Mouse (Mus musculus): Measurements from ENCODE around the gene Sfrp4. TPM values are rescaled to one million over a fixed set of nuclear protein-coding genes. Genes with fewer than 3 reads are reported as not detected.

The Sfrp4 gene
- polyA plus RNA-seq, 1 experiment = 0.70 TPM

GRCm38 (mm10) chr13:19652405-19652804 lies 29.5 kb downstream of the Sfrp4 start:
- Histone ChIP-seq H3K36me3 (ENCODE audit: control insufficient read depth, insufficient read depth) (no peaks in the 10 kb centered on the region), H3K27me3 (ENCODE audit: control insufficient read depth, insufficient read depth, insufficient read length) (no peaks in the 10 kb centered on the region), H3K79me3 (ENCODE audit: low read depth) (no peaks in the 10 kb centered on the region), H3K79me2 (ENCODE audit: control insufficient read depth, insufficient read depth) (no peaks in the 10 kb centered on the region), H3ac (ENCODE audit: control insufficient read depth, insufficient read length, low read depth) (no peak overlapping the region), H3K4me3 (ENCODE audit: insufficient read depth, poor library complexity, severe bottlenecking) (no peak overlapping the region)
- no peak for TF ChIP-seq USF1 (IDR thresholded peaks at IDR 0.05; ENCODE audit: low read depth)
- no peak for TF ChIP-seq MYOG (IDR thresholded peaks at IDR 0.05; ENCODE audit: control insufficient read depth, extremely low read depth, insufficient read length)
- TF ChIP-seq CTCF (IDR thresholded peaks at IDR 0.05; ENCODE audit: control insufficient read depth, insufficient read depth, insufficient read length) = no peak
- TF ChIP-seq CEBPB (IDR thresholded peaks at IDR 0.05; ENCODE audit: low read depth) = no peak
- no peak for TF ChIP-seq MAX (IDR thresholded peaks at IDR 0.05)
- no peak for TF ChIP-seq MYOD1 (IDR thresholded peaks at IDR 0.05; ENCODE audit: control insufficient read depth, insufficient read length, low read depth)
- TF ChIP-seq FOSL1 (IDR thresholded peaks at IDR 0.05; ENCODE audit: insufficient read depth, low read length, poor library complexity, severe bottlenecking) = no peak

- H3K79me2 ChIP-seq (ENCODE audit: control insufficient read depth, insufficient read depth) = no peaks in the 10 kb centered on the region
- TF ChIP-seq FOSL1 (IDR thresholded peaks at IDR 0.05; ENCODE audit: insufficient read depth, low read length, poor library complexity, severe bottlenecking) = no peak
- no peak for TF ChIP-seq CEBPB (IDR thresholded peaks at IDR 0.05; ENCODE audit: low read depth)
- no peak for TF ChIP-seq USF1 (IDR thresholded peaks at IDR 0.05; ENCODE audit: low read depth)
- no peak overlapping the region for H3K4me3 ChIP-seq (ENCODE audit: insufficient read depth, poor library complexity, severe bottlenecking)
- no peaks in the 10 kb centered on the region for H3K27me3 ChIP-seq (ENCODE audit: control insufficient read depth, insufficient read depth, insufficient read length)
- H3ac ChIP-seq (ENCODE audit: control insufficient read depth, insufficient read length, low read depth) = no peak overlapping the region
- no peaks in the 10 kb centered on the region for H3K36me3 ChIP-seq (ENCODE audit: control insufficient read depth, insufficient read depth)
- H3K79me3 ChIP-seq (ENCODE audit: low read depth) = no peaks in the 10 kb centered on the region
Observed at GRCm38 (mm10) chr13:19668355-19669140, 45.6 kb downstream of the Sfrp4 start.

- Histone ChIP-seq H3K4me3 (ENCODE audit: insufficient read depth, poor library complexity, severe bottlenecking) (no peak overlapping the region), H3K27me3 (ENCODE audit: control insufficient read depth, insufficient read depth, insufficient read length) (no peaks in the 10 kb centered on the region), H3K79me2 (ENCODE audit: control insufficient read depth, insufficient read depth) (no peaks in the 10 kb centered on the region), H3K79me3 (ENCODE audit: low read depth) (no peaks in the 10 kb centered on the region), H3ac (ENCODE audit: control insufficient read depth, insufficient read length, low read depth) (no peak overlapping the region), H3K36me3 (ENCODE audit: control insufficient read depth, insufficient read depth) (no peaks in the 10 kb centered on the region)
- TF ChIP-seq FOSL1 (IDR thresholded peaks at IDR 0.05; ENCODE audit: insufficient read depth, low read length, poor library complexity, severe bottlenecking) = no peak
- TF ChIP-seq USF1 (IDR thresholded peaks at IDR 0.05; ENCODE audit: low read depth) = no peak
- TF ChIP-seq MYOD1 (IDR thresholded peaks at IDR 0.05; ENCODE audit: control insufficient read depth, insufficient read length, low read depth) = no peak
- TF ChIP-seq CEBPB (IDR thresholded peaks at IDR 0.05; ENCODE audit: low read depth) = no peak
- no peak for TF ChIP-seq MAX (IDR thresholded peaks at IDR 0.05)
- no peak for TF ChIP-seq CTCF (IDR thresholded peaks at IDR 0.05; ENCODE audit: control insufficient read depth, insufficient read depth, insufficient read length)
- TF ChIP-seq MYOG (IDR thresholded peaks at IDR 0.05; ENCODE audit: control insufficient read depth, extremely low read depth, insufficient read length) = no peak
Observed at GRCm38 (mm10) chr13:19674025-19674424, 51.1 kb downstream of the Sfrp4 start.

GRCm38 (mm10) chr13:19674601-19675000 lies 51.7 kb downstream of the Sfrp4 start:
- H3K4me3 ChIP-seq (ENCODE audit: insufficient read depth, poor library complexity, severe bottlenecking) = no peak overlapping the region
- H3K79me3 ChIP-seq (ENCODE audit: low read depth) = no peaks in the 10 kb centered on the region
- no peak for TF ChIP-seq CEBPB (IDR thresholded peaks at IDR 0.05; ENCODE audit: low read depth)
- no peak for TF ChIP-seq MYOD1 (IDR thresholded peaks at IDR 0.05; ENCODE audit: control insufficient read depth, insufficient read length, low read depth)
- TF ChIP-seq MYOG (IDR thresholded peaks at IDR 0.05; ENCODE audit: control insufficient read depth, extremely low read depth, insufficient read length) = no peak
- no peak for TF ChIP-seq USF1 (IDR thresholded peaks at IDR 0.05; ENCODE audit: low read depth)
- no peak for TF ChIP-seq MAX (IDR thresholded peaks at IDR 0.05)
- TF ChIP-seq CTCF (IDR thresholded peaks at IDR 0.05; ENCODE audit: control insufficient read depth, insufficient read depth, insufficient read length) = no peak
- TF ChIP-seq FOSL1 (IDR thresholded peaks at IDR 0.05; ENCODE audit: insufficient read depth, low read length, poor library complexity, severe bottlenecking) = no peak
- H3ac ChIP-seq (ENCODE audit: control insufficient read depth, insufficient read length, low read depth) = no peak overlapping the region
- no peaks in the 10 kb centered on the region for H3K36me3 ChIP-seq (ENCODE audit: control insufficient read depth, insufficient read depth)
- H3K27me3 ChIP-seq (ENCODE audit: control insufficient read depth, insufficient read depth, insufficient read length) = no peaks in the 10 kb centered on the region
- H3K79me2 ChIP-seq (ENCODE audit: control insufficient read depth, insufficient read depth) = no peaks in the 10 kb centered on the region

Other genes with a start within 250 kb of the Sfrp4 start
- gene Stard3nl, start 227.3 kb upstream of the Sfrp4 start, polyA plus RNA-seq (2012; fragmentation: generic; extraction: Trizol) = 29.2 TPM
- 30.6 TPM for gene Epdr1, start 3.2 kb upstream of the Sfrp4 start, polyA plus RNA-seq (2012; fragmentation: generic; extraction: Trizol)
- gene Nme8, start 74.7 kb downstream of the Sfrp4 start, polyA plus RNA-seq (2012; fragmentation: generic; extraction: Trizol) = not detected
- gene Gpr141, start 201.2 kb downstream of the Sfrp4 start, polyA plus RNA-seq (2012; fragmentation: generic; extraction: Trizol) = 0.01 TPM